Mouse (Mus musculus) layer of hippocampus, adult 2 months (tissue): ENCODE measurements at regions not wholly inside any gene's neighbourhood (a gene's known extent, or its start where the extent isn't known, plus 50 kb on each side); places are given as distances from the start of the nearest gene placed in this dataset.

Source experiments
- DNase-seq, 2 experiments: peaks; one replicate each; pipeline ENCODE4 v3.0.0; 2022; ENCODE audit warnings: low spot score in 2 of 2
- H3K27ac ChIP-seq: fragments of 200-600 bp; 2 replicates; pipeline ENCODE4 v1.8.1; 2022
- H3K4me3 ChIP-seq: fragments of 200-600 bp; 2 replicates; pipeline ENCODE4 v1.8.1; 2022; ENCODE audit warnings: mild to moderate bottlenecking
- CTCF ChIP-seq: fragments of 200-600 bp; conservative IDR thresholded peaks from 2 replicates; pipeline ENCODE4 v1.8.1; 2022; ENCODE audit warnings: antibody characterized with exemption, mild to moderate bottlenecking, moderate library complexity

DNA sequence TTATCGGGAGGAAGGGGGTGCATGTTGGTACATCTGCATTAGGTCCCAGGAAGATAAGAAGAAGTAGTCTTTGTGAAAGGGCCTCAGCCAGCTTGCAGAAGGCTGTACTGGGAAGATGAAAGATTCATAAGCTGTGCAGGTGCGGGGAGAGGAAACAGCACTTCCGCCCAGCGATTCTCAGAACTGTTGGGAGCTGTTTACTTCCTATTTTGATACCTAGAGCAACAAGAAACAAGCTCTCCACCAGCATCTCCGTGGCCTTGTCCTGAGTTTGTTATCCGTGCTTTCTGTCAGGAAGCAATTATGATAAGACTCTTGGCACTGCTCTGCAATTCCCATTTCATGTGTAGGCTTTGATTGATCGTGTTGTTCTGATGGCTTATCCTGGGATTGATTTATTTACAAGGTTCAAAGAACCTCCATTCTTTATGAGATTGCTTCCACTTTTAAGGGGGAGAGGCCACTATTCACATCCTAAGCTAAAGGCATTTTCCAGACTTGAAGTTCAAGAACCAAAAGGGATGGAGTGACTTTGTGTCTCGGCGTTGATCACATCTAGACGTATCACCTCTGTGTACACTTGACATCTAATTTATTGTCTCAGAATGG lies 133.6 kb upstream of the Tars start:
- Histone ChIP-seq H3K4me3 (no peak overlapping the region), H3K27ac (no peak overlapping the region)
- DNase-seq, result no peak
- TF ChIP-seq CTCF, result no peak

DNA sequence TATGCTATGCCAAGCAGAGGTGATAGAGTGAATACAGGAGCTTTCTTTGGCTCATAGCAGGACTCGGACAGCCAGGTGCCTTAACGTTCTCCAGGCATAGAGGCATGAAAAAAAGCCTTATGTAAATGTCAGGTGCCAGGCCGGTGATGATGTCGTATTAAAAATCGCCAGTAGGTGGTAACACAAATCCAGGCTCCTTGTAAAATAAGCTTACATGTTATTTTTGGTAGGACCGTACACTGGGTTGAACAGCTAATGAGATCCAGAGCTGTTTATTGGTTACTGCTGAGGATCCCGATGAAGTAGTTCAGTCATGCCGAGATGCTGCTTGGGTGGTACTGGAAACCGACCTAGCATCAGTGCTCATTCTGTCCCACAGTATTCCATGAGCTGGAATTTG lies 133.1 kb upstream of the Tars start:
- no peak overlapping the region for H3K4me3 ChIP-seq
- no peak overlapping the region for H3K27ac ChIP-seq
- peak; percentile 32; the same call in 1 of the 2 replicates for TF ChIP-seq CTCF
- DNase-seq, result no peak

DNA sequence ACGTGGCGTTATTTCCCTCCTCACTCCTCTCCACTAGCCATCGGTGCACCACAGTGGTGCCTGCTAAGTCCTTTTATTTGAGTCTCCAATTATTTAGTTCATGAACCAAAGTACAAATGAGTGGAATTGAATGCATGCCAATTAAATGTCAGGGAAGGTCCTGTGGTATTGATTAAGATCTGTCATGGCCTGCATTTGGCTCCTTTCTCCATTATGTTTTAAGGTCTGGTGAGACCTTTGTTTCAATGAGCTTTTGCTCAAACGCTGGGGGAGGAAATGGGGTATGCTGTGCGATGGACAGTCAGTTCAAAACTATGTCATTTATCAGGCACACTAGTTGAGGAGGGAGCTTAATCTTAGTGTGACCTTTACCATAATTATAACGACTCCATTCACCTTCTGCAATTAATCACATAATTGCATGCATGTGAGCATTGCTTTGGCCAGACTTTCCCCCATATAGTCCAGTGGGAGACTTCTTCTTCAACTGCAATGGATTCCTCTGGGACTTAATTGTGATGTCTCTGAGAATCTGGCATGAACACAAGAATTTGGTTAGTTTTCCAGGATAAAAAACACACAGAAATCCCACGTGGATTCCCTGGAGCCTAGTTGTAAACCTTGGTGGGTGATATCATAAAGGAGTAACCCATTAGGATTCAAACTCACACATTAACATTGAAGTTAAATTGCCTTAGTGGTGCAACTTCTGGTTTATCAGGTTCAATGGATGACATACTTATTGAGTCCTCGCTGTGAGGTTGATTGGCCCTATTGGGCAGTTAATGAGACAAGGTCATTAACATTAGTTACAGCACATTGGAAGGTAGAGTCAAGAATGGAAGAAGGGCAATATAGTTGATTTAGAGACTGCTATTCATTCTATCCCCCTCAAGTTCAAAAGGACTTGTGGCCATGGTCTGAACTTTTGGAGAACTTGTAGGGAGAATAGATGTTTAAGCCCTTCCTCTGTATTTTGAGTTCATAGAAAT lies 130.7 kb upstream of the Tars start:
- TF ChIP-seq CTCF, result no peak
- DNase-seq, result no peak
- Histone ChIP-seq H3K27ac (no peak overlapping the region), H3K4me3 (no peak overlapping the region)

DNA sequence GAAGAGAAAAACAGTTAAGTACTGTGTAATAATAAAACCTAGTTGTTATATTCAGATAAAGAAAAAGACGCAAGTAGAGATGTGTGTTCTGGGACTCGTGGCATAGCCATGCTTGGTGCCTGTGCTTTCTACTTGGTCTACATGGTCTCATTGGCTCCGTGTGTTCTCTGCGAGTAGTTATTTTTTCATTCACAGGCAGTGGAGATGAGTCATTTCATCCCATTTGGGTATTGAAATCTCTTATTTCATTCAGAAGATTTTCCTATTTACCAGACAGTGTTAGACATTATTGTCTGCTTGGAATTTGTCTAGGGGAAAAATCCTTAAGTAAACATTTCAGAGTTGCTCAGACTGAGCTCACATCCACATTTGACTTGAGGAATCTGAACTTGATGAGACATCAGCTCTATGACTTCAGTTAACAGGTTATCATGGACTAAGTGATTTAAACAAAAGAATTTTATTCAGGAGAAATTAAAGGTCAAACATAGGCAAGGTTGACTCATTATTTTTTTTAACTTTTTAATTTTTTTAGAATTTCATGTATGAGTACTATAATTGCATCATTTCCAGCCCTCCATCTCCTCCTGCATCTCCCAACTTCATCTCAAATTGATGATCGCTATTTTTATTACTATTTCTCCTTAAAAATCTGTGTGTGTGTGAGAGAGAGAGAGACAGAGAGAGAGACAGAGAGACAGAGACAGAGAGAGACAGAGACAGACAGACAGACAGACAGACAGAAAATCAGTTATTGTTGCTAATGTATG lies 125.1 kb upstream of the Tars start:
- H3K4me3 ChIP-seq, result no peak overlapping the region
- DNase-seq, result no peak
- no peak for TF ChIP-seq CTCF
- H3K27ac ChIP-seq, result no peak overlapping the region

DNA sequence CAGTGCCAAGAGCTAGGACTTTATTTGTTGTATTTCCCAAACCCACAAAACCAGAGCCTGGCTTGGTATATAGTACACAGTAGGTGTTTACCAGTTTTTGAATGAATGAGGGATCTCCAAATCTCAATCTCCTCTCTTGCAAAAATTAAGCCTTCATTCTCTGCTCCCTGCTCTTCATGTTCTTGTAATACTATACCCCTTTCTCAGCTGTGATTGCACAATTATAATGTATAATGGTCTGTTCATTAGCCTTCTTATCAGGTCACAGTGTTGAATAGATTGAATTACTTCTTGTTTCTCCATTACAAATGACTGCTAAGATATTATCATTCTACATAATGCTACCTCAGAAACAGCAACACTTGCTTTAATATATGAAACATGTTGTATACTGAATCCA lies 119.1 kb upstream of the Tars start:
- DNase-seq, result no peak
- H3K4me3 ChIP-seq, result no peak overlapping the region
- H3K27ac ChIP-seq, result no peak overlapping the region
- TF ChIP-seq CTCF, result no peak

DNA sequence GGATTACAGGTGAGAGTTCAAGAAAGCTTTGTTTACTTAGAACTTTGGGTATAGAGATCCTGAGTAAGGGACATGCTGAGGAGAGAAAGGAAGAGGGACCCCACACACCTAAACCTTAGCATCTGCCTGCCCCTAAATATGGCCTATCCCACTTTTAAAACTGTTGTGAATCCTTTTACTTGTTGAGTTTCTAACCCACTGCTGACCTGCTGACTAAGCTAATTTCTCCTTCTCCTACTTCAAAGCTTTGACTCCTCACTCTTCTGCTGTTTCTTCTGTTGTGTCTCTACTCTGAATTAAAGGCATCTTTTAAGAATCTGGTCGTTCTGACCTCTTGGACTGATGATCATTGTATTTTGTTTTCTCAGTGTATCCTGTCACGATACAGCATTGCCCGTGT lies 118.4 kb upstream of the Tars start:
- no peak for DNase-seq
- Histone ChIP-seq H3K4me3 (no peak overlapping the region), H3K27ac (no peak overlapping the region)
- TF ChIP-seq CTCF, result no peak

DNA sequence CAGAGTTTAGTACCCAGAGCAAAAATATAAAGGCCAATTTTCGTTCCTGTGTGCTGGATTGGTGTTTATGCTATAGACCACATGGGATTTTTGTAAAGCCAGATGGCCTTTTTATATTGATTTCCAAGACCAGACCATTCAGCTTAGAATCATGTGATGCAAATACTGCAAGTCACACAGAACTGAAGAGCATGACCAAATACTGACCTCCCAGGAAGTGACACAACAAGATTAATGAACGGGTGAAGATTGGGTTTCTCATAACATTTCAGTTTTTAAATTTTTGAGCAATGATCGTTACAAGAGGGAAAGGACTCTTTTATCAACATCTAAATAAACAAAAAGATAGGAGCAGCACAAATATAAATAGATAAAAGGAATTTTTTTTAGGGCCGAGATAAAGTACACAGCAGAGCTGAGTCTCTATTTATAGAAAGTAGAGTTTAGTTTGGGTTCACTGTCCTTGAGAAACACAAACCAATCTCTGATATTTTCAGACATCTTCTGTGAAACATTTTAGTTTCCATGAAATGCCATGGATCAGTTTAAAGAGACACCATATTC lies 105.7 kb upstream of the Tars start:
- H3K27ac ChIP-seq, result no peak overlapping the region
- H3K4me3 ChIP-seq, result no peak overlapping the region
- DNase-seq, result no peak
- no peak for TF ChIP-seq CTCF

DNA sequence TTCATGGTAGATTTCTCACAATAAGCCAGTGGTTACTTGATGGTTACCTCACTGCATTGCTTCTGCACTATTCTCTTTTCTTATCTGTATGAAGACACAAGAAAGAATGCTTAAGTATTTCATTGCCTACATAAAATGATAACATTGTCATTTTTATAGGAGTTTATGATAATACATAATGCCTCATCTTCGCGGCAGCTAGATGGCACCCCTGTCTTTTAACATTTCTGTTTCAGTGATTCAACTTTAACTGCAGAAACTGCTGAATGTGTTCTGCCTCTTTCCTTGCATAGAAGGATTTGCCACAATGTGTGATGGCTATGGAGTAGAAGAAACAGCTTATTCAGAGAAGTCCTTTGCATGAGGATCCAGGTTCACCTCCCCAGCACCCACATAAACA lies 97.0 kb upstream of the Tars start:
- Histone ChIP-seq H3K27ac (no peak overlapping the region), H3K4me3 (no peak overlapping the region)
- peak; percentile 71 for TF ChIP-seq CTCF
- peak in 1 of 2 experiments; percentile 13 for DNase-seq

DNA sequence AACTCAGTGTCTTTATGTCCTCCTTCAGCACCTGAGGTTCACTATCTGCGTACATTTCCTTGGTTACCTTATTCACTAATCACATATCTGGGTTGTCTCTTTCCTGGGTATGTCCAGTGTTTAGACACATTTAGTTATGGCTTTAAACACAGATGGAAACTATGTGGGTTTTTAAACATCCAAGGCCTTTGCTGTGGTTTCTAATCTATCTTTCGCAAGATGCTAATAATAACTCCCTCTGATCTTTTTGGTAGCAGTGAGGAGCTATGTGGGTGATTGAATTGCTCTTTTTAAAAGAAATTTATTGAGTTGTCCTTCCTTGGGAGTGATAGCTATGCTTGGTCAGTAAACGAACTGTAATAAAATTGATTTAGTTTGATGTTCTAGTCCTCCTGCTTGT lies 89.7 kb upstream of the Tars start:
- no peak for DNase-seq
- H3K4me3 ChIP-seq, result no peak overlapping the region
- no peak for TF ChIP-seq CTCF
- H3K27ac ChIP-seq, result no peak overlapping the region

DNA sequence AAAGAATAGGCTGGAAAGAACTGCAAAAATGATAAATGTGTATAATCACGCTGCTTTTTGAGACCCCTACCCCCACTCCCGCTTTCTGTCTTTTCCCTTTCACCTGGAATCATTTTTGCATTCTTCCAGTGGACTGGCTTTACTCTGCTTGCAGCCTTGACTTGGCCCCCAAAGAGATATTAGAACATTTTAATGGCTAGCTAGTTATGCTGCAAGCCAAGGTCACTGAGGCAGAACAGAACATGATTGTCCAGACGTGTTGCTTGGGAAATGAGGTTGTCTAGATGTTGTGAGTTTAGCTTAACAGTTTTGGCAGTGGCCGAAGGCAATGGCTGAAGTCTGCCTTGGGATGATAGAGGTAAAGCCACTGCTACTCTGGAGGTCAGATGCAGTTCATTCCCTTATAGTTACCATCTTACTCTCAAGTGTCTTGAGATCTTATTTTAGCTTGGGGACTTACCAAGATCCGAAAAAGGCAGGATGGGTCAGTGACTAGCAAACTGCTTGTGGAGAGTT lies 87.9 kb upstream of the Tars start:
- no peak for DNase-seq
- H3K27ac ChIP-seq, result no peak overlapping the region
- no peak overlapping the region for H3K4me3 ChIP-seq
- TF ChIP-seq CTCF, result no peak

DNA sequence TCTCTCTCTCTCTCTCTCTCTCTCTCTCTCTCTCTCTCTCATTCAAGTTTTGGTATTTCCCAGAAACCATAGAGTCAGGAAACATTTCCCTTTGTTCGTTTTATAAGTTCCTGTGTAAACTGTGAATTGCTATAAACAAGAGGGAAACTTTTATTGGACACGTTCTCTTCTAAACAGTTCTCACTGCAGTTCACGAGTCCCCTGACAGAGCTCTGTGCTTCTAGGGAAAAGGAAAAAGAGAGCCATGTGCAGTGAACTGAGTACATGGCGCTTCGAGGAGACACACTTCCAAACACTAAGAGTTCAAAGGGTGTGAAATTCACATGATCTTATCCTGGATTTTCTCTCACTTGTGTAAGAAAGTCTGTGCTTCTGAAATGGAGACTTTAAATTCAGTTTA lies 84.5 kb upstream of the Tars start:
- DNase-seq, result no peak
- H3K4me3 ChIP-seq, result no peak overlapping the region
- no peak for TF ChIP-seq CTCF
- H3K27ac ChIP-seq, result no peak overlapping the region

DNA sequence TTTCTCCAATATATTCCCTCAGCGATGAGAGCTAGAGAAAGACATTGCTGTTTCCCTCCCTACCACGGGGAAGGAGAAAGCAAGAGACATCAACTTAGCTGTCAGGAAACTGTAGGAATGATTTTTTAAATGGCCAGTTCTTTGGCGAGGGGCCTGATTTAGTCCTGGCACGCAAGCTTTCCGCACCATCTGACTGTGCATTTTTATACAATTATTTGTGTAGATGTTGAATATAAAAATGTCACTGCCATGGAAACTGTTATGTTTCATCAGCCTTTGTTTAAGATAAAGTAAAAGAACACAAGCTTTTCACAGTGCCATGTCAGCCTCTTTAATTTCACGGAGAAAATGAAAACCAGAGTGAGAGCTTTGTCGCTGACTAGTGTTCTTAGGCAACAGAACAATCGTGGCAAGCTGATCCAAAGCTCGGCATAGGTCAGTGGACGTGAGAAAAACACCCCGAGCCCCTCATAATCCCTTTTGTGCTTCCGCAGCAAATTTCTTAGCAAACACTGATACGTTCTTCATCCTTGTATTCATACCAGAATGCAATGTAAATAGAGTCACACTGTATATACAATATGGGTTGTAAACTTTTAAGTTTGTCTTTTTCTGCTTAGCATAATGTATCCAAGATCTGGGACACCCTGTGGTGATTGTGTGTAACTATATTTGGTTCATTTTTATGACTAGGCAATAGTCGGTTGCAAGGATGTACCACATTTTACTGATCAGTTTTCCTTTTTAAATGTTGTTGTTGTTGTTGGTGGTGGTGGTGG lies 79.9 kb upstream of the Tars start:
- Histone ChIP-seq H3K4me3 (no peak overlapping the region; the same call in 1 of the 2 replicates), H3K27ac (peak overlapping the region; percentile 39; the same call in 1 of the 2 replicates)
- peak; percentile 13 for DNase-seq
- peak; percentile 46 for TF ChIP-seq CTCF
